Mouse (Mus musculus): ENCODE data around the gene Gm17657.

Gm17657 gene

GRCm38 (mm10) chr17:29549543-29550428 is at the start of gene Gm17657, which contains the start of gene Tbc1d22b:
Gm17657 (minus strand) TSS chr17:29549638.
Tbc1d22b (plus strand) TSS chr17:29549785.
- DNase-seq (ENCODE audit: low spot score in 2 of 2) = peak; percentile 97

GRCm38 (mm10) chr17:29599051-29599450 is 49.6 kb upstream of the Gm17657 start:
- DNase-seq (ENCODE audit: low spot score in 2 of 2) = no peak

DNA sequence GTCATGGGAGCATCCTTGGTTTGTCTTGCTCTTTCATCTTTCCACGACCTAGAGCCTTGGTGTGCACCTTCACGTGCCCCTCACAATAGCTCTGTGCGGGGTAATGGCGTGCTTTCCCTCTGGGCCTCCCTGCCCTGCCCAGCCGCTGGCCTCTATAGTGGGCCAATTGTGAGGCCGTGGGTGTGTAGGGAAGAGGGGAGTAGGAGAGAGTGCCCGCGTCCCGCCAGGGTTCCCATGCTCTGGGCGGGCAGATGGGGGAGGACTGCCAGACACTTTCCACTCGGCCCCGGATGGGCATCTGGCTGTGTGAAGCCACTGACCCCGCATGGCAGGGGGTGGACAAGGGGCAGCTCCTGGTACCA is 47.3 kb upstream of the Gm17657 start:
- no peak for DNase-seq (ENCODE audit: low spot score in 2 of 2)

DNA sequence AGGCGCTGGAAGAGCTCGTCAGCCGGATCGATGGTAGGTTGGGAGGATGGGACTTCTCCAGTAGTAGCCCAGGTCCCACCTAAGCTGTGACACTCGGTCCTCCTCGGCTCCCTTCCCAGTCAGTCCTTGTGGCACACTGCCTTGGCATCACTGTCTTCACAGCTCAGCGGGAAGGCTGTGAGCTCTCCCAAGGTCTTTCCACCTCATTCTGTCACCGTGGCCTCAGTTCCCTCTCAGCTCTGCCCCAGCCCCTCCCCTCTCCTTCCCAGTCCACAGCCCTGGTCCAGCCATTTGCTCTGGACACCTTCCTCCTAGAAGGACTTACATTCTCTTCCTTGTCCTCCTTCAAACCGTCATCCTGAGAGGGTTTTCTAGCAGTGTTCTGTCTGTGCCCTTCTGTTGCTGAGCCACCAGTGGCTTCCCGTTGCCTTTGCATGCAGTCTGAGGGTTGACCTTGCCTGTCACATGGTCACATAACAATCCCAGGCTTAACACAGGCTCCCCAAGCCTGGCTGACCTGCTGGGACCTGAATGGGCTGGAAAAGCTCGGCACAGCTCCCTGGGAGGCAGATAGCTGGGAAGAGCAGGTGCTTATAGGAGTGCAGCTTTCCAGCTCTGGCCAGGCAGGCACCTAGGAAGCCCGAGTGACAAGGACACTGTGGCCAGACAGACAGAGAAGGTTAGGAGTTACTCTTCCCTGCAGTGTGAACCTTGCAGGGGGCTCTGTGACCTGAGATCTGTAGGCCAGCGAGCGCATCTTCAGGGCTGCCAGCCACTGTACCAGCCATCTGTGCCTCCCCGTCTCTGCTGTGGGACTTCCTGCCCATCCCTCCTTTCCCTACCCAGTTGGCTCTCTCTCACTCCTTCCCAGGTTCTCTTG is 46.7 kb upstream of the Gm17657 start:
- no peak for DNase-seq (ENCODE audit: low spot score in 2 of 2)

DNA sequence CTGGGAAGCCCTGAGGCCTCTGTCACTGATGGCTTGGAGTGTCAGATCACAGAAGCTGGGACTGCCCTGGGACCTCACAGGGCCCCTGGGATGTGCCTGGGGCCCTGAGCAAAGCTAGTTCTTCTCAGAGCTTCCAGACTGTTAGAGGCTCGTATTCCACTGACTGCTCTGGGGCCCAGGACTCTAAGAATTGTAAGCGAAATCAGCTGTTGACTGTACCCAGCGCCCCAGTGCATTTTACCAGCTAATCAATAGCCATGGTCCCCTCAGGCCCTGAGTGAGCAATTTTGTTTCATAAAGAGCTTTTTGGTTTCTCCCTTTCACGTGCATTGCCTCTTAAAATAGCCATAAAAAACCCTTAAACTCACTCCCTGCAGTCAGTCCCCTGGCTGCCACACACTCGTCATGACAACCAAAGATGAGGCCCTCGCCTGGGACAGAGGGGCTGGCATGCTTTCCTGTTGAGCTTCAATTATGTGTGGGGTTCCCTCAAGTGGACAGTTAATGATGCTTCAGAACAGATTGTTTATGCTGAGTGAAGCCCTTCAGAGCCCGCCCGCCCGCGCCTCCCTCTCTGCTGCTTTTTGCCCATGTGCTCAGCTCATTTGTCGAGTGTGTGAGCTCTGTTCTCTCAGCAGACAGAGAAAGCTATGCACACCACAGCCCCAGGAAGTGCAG is 39.9 kb upstream of the Gm17657 start:
- DNase-seq (ENCODE audit: low spot score in 2 of 2) = peak; percentile 43 to 50

DNA sequence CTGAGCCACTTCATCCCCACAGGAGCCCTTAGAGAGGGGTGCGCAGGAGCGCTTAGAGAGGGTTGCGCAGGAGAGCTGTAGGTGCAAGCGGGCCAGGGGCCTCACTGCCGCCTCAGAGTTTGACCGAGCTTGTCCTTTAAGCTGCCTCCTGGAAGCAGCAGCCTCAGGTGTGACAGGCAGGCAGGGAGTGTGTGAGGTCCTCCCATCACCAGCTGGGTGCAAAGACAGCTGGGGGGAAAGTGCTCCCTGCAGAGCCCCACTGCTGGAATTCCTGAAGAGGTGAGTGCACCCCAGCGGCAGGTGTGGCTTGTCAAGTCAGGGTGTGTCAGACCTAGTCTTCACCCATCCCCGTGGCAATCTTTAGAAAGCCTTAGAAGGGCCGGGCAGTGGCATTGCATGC is 37.5 kb upstream of the Gm17657 start:
- DNase-seq (ENCODE audit: low spot score in 2 of 2) = no peak

GRCm38 (mm10) chr17:29585446-29585845 is 36.0 kb upstream of the Gm17657 start:
- DNase-seq (ENCODE audit: low spot score in 2 of 2) = no peak

DNA sequence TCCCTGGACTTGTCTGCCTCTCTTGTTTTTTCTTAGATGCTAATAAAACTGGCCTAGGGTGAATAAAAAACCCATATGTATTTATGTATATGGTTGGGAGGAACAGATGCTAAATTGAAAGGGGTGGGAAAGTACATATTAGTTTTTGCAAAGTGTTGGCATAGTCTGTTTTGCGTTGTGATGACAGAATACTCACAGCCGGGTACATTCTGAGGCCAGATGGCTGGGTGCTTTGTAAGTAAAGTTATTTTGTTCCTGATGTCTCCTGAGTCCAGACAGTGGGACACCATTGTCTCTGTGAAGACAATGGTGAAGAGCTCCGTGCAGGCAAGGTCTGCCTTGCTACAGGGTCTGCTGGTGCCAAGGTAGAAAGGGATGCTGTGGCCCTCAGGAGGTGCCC is 35.3 kb upstream of the Gm17657 start:
- DNase-seq (ENCODE audit: low spot score in 2 of 2) = no peak

DNA sequence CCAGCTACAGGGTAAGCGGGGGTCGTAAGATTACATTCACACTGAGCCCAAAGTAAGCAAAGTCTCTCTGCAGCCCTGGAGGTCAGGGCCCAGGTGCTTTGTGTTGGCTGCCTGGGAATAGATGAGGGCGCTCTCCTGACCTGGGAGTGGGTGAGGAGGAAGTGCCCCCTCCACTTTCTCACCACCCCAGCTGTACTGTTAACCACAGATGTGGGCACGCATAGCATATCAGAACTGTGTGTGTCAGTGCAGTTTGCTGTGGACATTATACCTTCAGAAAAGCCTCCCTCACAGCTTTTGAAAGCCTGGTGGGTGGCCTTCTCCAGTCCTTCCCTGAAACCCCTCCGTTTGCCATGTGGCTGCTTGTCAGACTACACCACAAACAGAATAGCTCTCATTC is 34.9 kb upstream of the Gm17657 start:
- DNase-seq (ENCODE audit: low spot score in 2 of 2) = no peak

- no peak for DNase-seq (ENCODE audit: low spot score in 2 of 2)
Observed at GRCm38 (mm10) chr17:29583569-29583968, 34.1 kb upstream of the Gm17657 start.

GRCm38 (mm10) chr17:29579579-29580126 is 30.2 kb upstream of the Gm17657 start:
- no peak for DNase-seq (ENCODE audit: low spot score in 2 of 2)

DNA sequence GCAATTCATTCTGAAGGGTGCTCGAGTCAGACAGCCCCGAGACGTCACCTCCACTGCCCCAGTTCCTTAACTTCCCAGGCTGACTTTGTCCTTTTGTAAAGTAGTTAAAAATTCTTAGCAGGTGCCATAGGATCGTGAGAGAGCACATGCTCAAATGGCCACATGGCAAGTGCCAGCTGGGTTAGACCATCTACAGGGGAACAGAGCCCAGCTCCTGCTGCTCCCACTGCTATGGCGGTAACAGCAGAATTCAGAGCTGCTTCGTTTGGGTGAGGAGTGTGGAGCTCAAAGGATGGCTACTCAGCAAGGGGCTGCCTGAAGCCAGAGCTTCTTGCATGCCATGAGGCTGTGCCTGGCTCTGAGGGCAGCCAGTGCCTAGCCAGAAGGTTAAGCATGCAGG is 20.4 kb upstream of the Gm17657 start:
- no peak for DNase-seq (ENCODE audit: low spot score in 2 of 2)

DNA sequence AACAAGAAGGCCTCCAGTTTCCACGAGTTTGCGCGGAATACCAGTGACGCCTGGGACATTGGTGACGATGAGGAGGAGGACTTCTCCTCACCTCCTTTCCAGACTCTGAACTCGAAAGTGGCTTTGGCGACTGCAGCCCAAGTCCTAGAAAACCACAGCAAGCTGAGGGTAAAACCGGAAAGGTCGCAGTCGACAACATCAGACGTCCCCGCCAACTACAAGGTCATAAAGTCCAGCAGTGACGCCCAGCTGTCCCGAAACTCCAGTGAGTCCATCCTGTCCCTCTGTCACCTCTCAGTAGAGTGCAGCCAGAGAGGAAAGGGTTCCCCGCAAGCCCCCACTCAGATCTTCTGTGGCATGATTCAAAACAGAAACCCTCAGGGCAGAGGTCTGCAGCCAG is 19.0 kb upstream of the Gm17657 start:
- no peak for DNase-seq (ENCODE audit: low spot score in 2 of 2)

GRCm38 (mm10) chr17:29565521-29565920 is 16.1 kb upstream of the Gm17657 start:
- DNase-seq (ENCODE audit: low spot score in 2 of 2) = no peak

- no peak for DNase-seq (ENCODE audit: low spot score in 2 of 2)
Observed at GRCm38 (mm10) chr17:29558476-29558875, 9.0 kb upstream of the Gm17657 start.

GRCm38 (mm10) chr17:29556893-29557292 is 7.5 kb upstream of the Gm17657 start:
- no peak for DNase-seq (ENCODE audit: low spot score in 2 of 2)

GRCm38 (mm10) chr17:29556456-29556855 is 7.0 kb upstream of the Gm17657 start:
- DNase-seq (ENCODE audit: low spot score in 2 of 2) = no peak

DNA sequence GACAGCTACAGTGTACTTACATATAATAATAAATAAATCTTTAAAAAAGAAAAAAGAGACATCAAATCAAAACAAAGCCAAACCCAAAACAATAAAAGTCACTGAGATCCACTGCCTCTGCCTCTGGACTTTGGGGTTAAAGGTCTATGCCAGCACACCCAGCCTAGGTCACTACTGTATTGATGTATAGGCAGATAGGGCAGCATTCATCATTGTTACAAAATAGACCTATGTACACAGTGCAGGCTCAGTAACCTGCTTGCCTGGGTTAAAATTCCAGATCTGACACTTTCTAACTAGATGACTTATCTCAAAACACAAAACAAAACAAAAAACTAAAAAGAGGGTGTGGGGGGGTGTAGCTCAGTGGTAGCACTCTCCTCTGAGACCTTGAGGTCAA is 4.7 kb upstream of the Gm17657 start:
- no peak for DNase-seq (ENCODE audit: low spot score in 2 of 2)

- DNase-seq (ENCODE audit: low spot score in 2 of 2) = no peak
Observed at GRCm38 (mm10) chr17:29552162-29552732, 2.8 kb upstream of the Gm17657 start, which contains the start of gene Tmem217. Tmem217 (minus strand) TSS chr17:29552385.

GRCm38 (mm10) chr17:29551019-29551418 is 1.6 kb upstream of the Gm17657 start:
- DNase-seq (ENCODE audit: low spot score in 2 of 2) = peak in 1 of 2 experiments; percentile 12

DNA sequence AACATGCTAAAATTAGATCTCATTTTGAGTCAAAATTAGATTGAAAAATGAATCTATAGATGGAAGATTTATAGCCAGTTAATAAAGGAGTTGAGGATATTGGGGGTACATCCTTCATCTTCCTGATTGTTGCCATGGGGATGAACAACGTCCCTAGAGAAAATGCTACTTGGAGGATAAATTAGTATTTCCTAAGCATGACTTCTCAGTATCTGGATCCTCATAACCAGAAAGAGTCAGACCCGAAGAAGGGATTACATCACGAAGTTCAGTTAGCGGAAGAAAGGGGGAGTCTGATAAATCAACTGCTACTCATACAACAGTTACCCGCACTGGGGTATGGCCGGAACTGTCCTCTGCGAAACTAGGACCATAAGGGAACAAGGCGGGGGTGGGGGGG is 444 bp downstream of the Gm17657 start:
- DNase-seq (ENCODE audit: low spot score in 2 of 2) = no peak
